Mouse (Mus musculus): ENCODE results near the gene Chmp2b.

Gene Chmp2b

GRCm38 (mm10) chr16:65561963-65562863 lies at the start of gene Chmp2b:
TSS of gene Chmp2b (minus strand) at chr16:65562726.
- DNase-seq (ENCODE audit: low read depth, low spot score), result peak; percentile 90

- DNase-seq (ENCODE audit: low read depth, low spot score), result no peak
Measured at GRCm38 (mm10) chr16:65611678-65612077, 49.2 kb upstream of the Chmp2b start.

GRCm38 (mm10) chr16:65600798-65601197 lies 38.3 kb upstream of the Chmp2b start:
- DNase-seq (ENCODE audit: low read depth, low spot score), result peak; percentile 24

- DNase-seq (ENCODE audit: low read depth, low spot score), result no peak
Measured at GRCm38 (mm10) chr16:65586111-65586865, 23.8 kb upstream of the Chmp2b start.

GRCm38 (mm10) chr16:65585699-65586098 lies 23.2 kb upstream of the Chmp2b start:
- no peak for DNase-seq (ENCODE audit: low read depth, low spot score)

- DNase-seq (ENCODE audit: low read depth, low spot score), result no peak
Measured at GRCm38 (mm10) chr16:65577298-65578029, 14.9 kb upstream of the Chmp2b start.

- no peak for DNase-seq (ENCODE audit: low read depth, low spot score)
Measured at GRCm38 (mm10) chr16:65568853-65569252, 6.3 kb upstream of the Chmp2b start.

GRCm38 (mm10) chr16:65564951-65565350 lies 2.4 kb upstream of the Chmp2b start:
- DNase-seq (ENCODE audit: low read depth, low spot score), result peak; percentile 26

- DNase-seq (ENCODE audit: low read depth, low spot score), result no peak
Measured at GRCm38 (mm10) chr16:65564306-65564705, 1.8 kb upstream of the Chmp2b start.

GRCm38 (mm10) chr16:65562864-65563206 lies 309 bp upstream of the Chmp2b start:
- DNase-seq (ENCODE audit: low read depth, low spot score), result no peak

- peak; percentile 67 for DNase-seq (ENCODE audit: low read depth, low spot score)
Measured at GRCm38 (mm10) chr16:65560996-65561962, 1.2 kb downstream of the Chmp2b start.

GRCm38 (mm10) chr16:65559591-65559990 lies 2.9 kb downstream of the Chmp2b start:
- peak; percentile 65 for DNase-seq (ENCODE audit: low read depth, low spot score)

GRCm38 (mm10) chr16:65557369-65557768 lies 5.2 kb downstream of the Chmp2b start:
- no peak for DNase-seq (ENCODE audit: low read depth, low spot score)

GRCm38 (mm10) chr16:65554267-65554666 lies 8.3 kb downstream of the Chmp2b start:
- DNase-seq (ENCODE audit: low read depth, low spot score), result no peak

GRCm38 (mm10) chr16:65550814-65551213 lies 11.7 kb downstream of the Chmp2b start:
- no peak for DNase-seq (ENCODE audit: low read depth, low spot score)

GRCm38 (mm10) chr16:65548960-65549359 lies 13.6 kb downstream of the Chmp2b start:
- DNase-seq (ENCODE audit: low read depth, low spot score), result no peak

GRCm38 (mm10) chr16:65543676-65544293 lies 18.7 kb downstream of the Chmp2b start:
- no peak for DNase-seq (ENCODE audit: low read depth, low spot score)

GRCm38 (mm10) chr16:65533315-65533999 lies 29.1 kb downstream of the Chmp2b start:
- peak; percentile 86 for DNase-seq (ENCODE audit: low read depth, low spot score)

GRCm38 (mm10) chr16:65531663-65532062 lies 30.9 kb downstream of the Chmp2b start:
- DNase-seq (ENCODE audit: low read depth, low spot score), result no peak

- no peak for DNase-seq (ENCODE audit: low read depth, low spot score)
Measured at GRCm38 (mm10) chr16:65529589-65529988, 32.9 kb downstream of the Chmp2b start.

Measured in 3T3-L1 (cell line).